In the genomic region with DNA sequence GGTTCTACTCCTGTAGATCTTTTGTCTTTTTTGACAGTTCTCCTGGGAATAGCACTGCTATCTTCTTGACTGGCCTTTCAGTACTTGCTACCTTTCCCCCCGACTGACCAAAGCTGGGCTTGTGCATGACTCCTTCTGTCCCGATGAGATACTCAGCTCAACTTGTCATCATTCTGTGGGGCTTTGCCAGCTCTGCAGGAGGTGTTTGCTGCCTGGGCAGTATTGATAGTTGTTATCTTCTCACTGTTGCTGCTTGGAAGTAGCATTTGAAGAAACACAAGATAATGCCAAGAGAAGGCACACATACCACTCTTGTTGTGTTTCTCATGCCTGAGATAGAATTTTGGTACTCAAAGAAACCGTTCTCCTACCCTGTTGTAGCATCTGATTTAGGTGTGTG, we compare ENCODE assay signal across 10 mouse cellular contexts. TPM values are rescaled to one million over a fixed set of nuclear protein-coding genes. Genes with fewer than 3 reads are reported as not detected.
A peak's percentile ranks its signal among the peaks of the same experiment; 100 is the strongest.
DNase-seq lines count a peak whose midpoint lies in the region; ATAC-seq and TF ChIP-seq lines count a peak whose summit lies in the region.
"Had no signal": no experiment of that assay in that cellular context is flagged by ENCODE, and none has a peak within 500 bp of the region (broad histone marks: within the 10 kb centered on the region; RNA-seq: fewer than 3 reads in every experiment).

No protein-coding gene starts in this region.

- 0 out of 2 replicates have a peak, but pooled peaks cover 2% of the 10 kb centered on the region for H3K4me1 ChIP-seq in intestine, embryonic 15.5 days (replicated peaks)
- H3K4me1 ChIP-seq in intestine, postnatal 0 days (replicated peaks; ENCODE audit: control insufficient read depth, insufficient read depth, low read length), result no peaks in the 10 kb centered on the region
- H3K4me1 ChIP-seq in liver, embryonic 12.5 days, result peaks cover 55% of the 10 kb centered on the region
- H3K4me1 ChIP-seq: midbrain, embryonic 13.5 days had no signal

- no peak overlapping the region for H3K27ac ChIP-seq in intestine, embryonic 15.5 days
- no peak overlapping the region for H3K27ac ChIP-seq in intestine, postnatal 0 days (ENCODE audit: low read depth, low read length)
- peak overlapping the region; percentile 97 for H3K27ac ChIP-seq in liver, embryonic 12.5 days
- H3K27ac ChIP-seq: midbrain, embryonic 13.5 days had no signal

- H3K9ac ChIP-seq in intestine, embryonic 15.5 days, result no peak overlapping the region
- H3K9ac ChIP-seq in intestine, postnatal 0 days (ENCODE audit: low read depth, low read length), result no peak overlapping the region
- peak overlapping the region; percentile 79 for H3K9ac ChIP-seq in liver, embryonic 12.5 days
- H3K9ac ChIP-seq: midbrain, embryonic 13.5 days had no signal

- TF ChIP-seq CTCF in intestine, postnatal 0 days (IDR thresholded peaks at IDR 0.05; ENCODE audit: low read depth), result no peak

- peak; percentile 71; the same call in 1 of the 2 replicates for ATAC-seq in intestine, embryonic 15.5 days
- no peak for ATAC-seq in intestine, postnatal 0 days
- peak; percentile 95 for ATAC-seq in liver, embryonic 12.5 days
- ATAC-seq: midbrain, embryonic 13.5 days had no signal

- no peak overlapping the region for H3K4me3 ChIP-seq in intestine, embryonic 15.5 days (replicated peaks)
- no peak overlapping the region for H3K4me3 ChIP-seq in intestine, postnatal 0 days (ENCODE audit: low read depth, low read length)
- H3K4me3 ChIP-seq in liver, embryonic 12.5 days, result peak overlapping the region; percentile 66
- H3K4me3 ChIP-seq: midbrain, embryonic 13.5 days had no signal

- H3K9me3 ChIP-seq in intestine, embryonic 15.5 days, result no peaks in the 10 kb centered on the region
- H3K9me3 ChIP-seq in intestine, postnatal 0 days (ENCODE audit: control insufficient read depth), result no peaks in the 10 kb centered on the region
- no peaks in the 10 kb centered on the region for H3K9me3 ChIP-seq in liver, embryonic 12.5 days (replicated peaks)
- H3K9me3 ChIP-seq: midbrain, embryonic 13.5 days had no signal

- H3K27me3 ChIP-seq in intestine, embryonic 15.5 days (replicated peaks), result no peaks in the 10 kb centered on the region
- no peaks in the 10 kb centered on the region for H3K27me3 ChIP-seq in intestine, postnatal 0 days (replicated peaks; ENCODE audit: control insufficient read depth, insufficient read depth, low read length)
- no peaks in the 10 kb centered on the region for H3K27me3 ChIP-seq in liver, embryonic 12.5 days (replicated peaks)
- H3K27me3 ChIP-seq: midbrain, embryonic 13.5 days had no signal

- H3K4me2 ChIP-seq in intestine, embryonic 15.5 days (replicated peaks), result no peak overlapping the region
- H3K4me2 ChIP-seq in intestine, postnatal 0 days (replicated peaks; ENCODE audit: low read depth), result no peak overlapping the region
- peak overlapping the region; percentile 77 for H3K4me2 ChIP-seq in liver, embryonic 12.5 days
- H3K4me2 ChIP-seq: midbrain, embryonic 13.5 days had no signal

- WGBS in intestine, embryonic 15.5 days, result 82% methylated on average over 3 of the region's 3 CpGs
- WGBS in intestine, postnatal 0 days, result 74% methylated on average over 3 of the region's 3 CpGs
- WGBS in liver, embryonic 12.5 days (ENCODE audit: insufficient replicate concordance), result 16% methylated on average over 3 of the region's 3 CpGs

- DNase-seq in c-Kit-negative CD71-positive TER-119-positive erythroid progenitor cells, embryonic 14.5 days (ENCODE audit: low read depth, low spot score), result peak; percentile 84
- peak; percentile 63 to 78 for DNase-seq in spleen, postnatal 10 days (ENCODE audit: low spot score in 2 of 2)
- no peak for DNase-seq in T-cell, adult 2 months (ENCODE audit: low spot score)
- DNase-seq in frontal cortex, postnatal 36 days (ENCODE audit: low spot score in 2 of 2), result no peak
- DNase-seq in right cerebral cortex, postnatal 36 days (ENCODE audit: low spot score in 2 of 2), result no peak
- DNase-seq: heart, postnatal 4 days had no signal

- H3K36me3 ChIP-seq in intestine, embryonic 15.5 days, result no peaks in the 10 kb centered on the region
- no peaks in the 10 kb centered on the region for H3K36me3 ChIP-seq in intestine, postnatal 0 days (ENCODE audit: control insufficient read depth, insufficient read depth)
- H3K36me3 ChIP-seq in liver, embryonic 12.5 days, result peaks cover 16% of the 10 kb centered on the region
- H3K36me3 ChIP-seq: midbrain, embryonic 13.5 days had no signal

RNA-seq across cellular contexts. Expression of a gene that starts 12.2 kb away (rescaled TPM):
- 31.3 and 35.3 TPM in 2 replicates for polyA plus RNA-seq in intestine, embryonic 15.5 days (2015; fragmentation: Nextera tagmentation; extraction: Ambion mirVana)
- 29.4 and 31.5 TPM in 2 replicates for polyA plus RNA-seq in intestine, postnatal 0 days (2015; fragmentation: Nextera tagmentation; extraction: Ambion mirVana)
- 85.2 and 94.3 TPM in 2 replicates for polyA plus RNA-seq in liver, embryonic 12.5 days (2016; fragmentation: Nextera tagmentation; extraction: Ambion mirVana)

Comparison
In these comparisons a context has a peak if more than half of its experiments do, and no peak if none do; other contexts are left out.
1. DNase-seq: peak in c-Kit-negative CD71-positive TER-119-positive erythroid progenitor cells, embryonic 14.5 days (single experiment) and spleen, postnatal 10 days (2 of 2); none in T-cell, adult 2 months (single experiment), frontal cortex, postnatal 36 days (0 of 2) and right cerebral cortex, postnatal 36 days (0 of 2).